Mouse (Mus musculus): ENCODE measurements around the gene Pi4k2b.

DNA sequence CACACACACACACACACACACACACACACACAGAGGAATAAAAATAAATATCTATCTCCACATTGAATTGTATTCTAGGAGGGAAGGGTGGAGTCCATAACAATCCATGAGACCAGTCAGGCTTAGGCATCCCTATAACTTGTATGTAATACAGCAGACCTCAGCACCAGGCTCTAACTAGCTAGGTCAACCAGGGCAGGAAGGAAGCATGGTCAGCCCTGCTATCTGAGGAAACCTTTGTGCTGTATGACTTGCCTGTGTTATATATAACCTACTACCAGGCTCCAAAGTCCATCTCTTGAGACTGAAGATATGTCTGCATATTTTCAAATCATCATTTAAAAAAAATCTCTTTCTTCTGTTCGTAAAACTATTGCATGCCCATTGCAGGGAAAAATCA, 44.1 kb upstream of the Pi4k2b start:
- TF ChIP-seq SRF (IDR thresholded peaks at IDR 0.05; ENCODE audit: control insufficient read depth, insufficient read length, low read depth) (no peak), POLR2A (IDR thresholded peaks at IDR 0.05; ENCODE audit: insufficient read length, low read depth) (no peak), USF1 (IDR thresholded peaks at IDR 0.05; ENCODE audit: low read depth) (no peak)
